Mouse (Mus musculus) layer of hippocampus, postnatal 14 days (tissue): ENCODE measurements around the gene Gpkow. TPM values are rescaled to one million over a fixed set of nuclear protein-coding genes. Genes with fewer than 3 reads are reported as not detected.
A peak's percentile ranks its signal among the peaks of the same experiment; 100 is the strongest.

Experiments used
- DNase-seq, 2 experiments: peaks; one replicate each; pipeline ENCODE4 v3.0.0; 2021 to 2022; ENCODE audit warnings: low spot score in 2 of 2, mixed read lengths in 1 of 2
- long read RNA-seq, 2 experiments: library from polyadenylated mRNA; stranded (forward); transcript quantifications; one replicate each; pipeline ENCODE4 v2.0.0; 2021
- total RNA-seq, 2 experiments: library from RNA; stranded (reverse); gene quantifications; 2 replicates each; pipeline ENCODE4 v1.2.3; 2021

Gpkow gene
- 10 to 100 TPM; 33.2 to 36.3 TPM for total RNA-seq
- long read RNA-seq, experiment 1, transcript Gpkow-201 (11 exons, 3,579 nt), result major isoform, 22 of 32 reads
- long read RNA-seq, experiment 1, partial matches to known transcripts, result 2 of 32 reads
- long read RNA-seq, experiment 1, other reads (novel, unspliced or antisense), result 8 of 32 reads
- long read RNA-seq, experiment 2, transcript Gpkow-201 (11 exons, 3,579 nt), result major isoform, 32 of 52 reads
- long read RNA-seq, experiment 2, partial matches to known transcripts, result 2 of 52 reads
- long read RNA-seq, experiment 2, other reads (novel, unspliced or antisense), result 17 of 52 reads

DNA sequence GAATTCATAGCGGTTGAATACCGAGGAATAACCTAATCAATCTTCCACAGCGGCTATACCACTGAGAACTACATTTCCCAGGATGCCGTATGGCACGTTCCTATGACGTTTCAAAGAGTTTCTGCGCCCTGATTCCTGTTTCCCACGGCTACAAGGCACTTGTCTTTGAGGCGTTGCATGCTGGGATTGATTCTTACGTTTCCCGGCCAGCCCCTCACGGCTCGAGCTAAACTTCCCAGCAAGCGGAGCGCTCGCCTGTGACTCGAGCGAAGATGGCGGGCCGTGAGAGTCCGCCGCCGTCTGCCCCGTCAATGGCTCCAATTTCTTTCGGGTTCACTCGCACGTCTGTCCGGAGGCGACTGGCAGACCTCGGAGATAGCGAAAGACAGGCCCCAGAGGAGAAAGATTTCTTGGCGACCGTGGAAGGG lies at the start of gene Gpkow:
TSS of gene Gpkow (plus strand) at position 178 of the 428 bp plus-strand sequence.
- DNase-seq, result peak; percentile 64 to 90

DNA sequence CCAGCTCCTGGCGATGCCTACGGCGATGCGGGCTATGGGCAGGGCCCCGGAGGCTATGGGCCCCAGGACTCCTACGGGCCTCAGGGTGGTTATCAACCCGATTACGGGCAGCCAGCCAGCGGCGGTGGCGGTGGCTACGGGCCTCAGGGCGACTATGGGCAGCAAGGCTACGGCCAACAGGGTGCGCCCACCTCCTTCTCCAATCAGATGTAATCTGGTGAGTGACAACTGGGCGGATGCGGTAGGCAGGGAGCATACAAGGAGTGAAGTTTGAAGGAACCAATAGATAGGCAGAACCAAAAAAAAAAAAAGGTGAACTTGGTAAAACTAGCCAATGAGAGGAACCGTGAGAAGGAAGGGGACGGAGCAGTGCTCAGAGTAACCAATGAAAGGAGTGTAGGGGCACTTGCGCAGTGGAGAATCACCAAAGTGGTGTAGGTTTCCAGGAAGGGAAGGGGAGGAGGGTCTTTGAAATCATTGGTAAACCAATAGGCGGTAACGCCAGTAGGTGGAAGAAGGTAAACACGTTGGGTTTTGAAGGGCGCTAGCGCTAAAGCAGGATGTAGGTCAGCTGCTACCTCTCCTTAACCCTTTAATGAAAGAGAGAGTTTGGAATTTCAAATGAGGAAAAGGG lies 48.1 kb upstream of the Gpkow start:
- DNase-seq, result peak; percentile 66 to 78

DNA sequence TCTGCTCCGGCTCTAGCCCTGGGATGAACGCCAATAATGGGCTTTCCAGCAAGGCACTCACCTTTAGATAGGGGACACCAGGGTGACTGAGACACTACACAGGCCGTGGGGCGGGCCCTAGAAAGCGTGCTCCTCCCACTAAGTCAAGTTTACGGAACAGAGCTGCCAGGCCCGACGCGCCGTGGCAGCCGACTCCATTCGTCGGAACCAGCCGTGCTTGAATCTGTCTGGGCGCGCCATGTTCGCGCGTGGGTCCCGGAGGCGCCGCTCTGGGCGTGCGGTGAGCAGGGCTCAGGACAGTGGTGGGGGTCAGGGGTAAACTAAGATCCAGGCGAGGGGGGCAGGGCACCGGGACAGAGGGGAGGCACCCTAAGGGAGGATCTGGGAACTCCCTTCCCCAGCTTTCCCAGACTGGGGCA lies 39.7 kb upstream of the Gpkow start, which contains the start of gene Prickle3:
TSS of gene Prickle3 (plus strand) at position 40 of the 419 bp plus-strand sequence.
- no peak for DNase-seq

DNA sequence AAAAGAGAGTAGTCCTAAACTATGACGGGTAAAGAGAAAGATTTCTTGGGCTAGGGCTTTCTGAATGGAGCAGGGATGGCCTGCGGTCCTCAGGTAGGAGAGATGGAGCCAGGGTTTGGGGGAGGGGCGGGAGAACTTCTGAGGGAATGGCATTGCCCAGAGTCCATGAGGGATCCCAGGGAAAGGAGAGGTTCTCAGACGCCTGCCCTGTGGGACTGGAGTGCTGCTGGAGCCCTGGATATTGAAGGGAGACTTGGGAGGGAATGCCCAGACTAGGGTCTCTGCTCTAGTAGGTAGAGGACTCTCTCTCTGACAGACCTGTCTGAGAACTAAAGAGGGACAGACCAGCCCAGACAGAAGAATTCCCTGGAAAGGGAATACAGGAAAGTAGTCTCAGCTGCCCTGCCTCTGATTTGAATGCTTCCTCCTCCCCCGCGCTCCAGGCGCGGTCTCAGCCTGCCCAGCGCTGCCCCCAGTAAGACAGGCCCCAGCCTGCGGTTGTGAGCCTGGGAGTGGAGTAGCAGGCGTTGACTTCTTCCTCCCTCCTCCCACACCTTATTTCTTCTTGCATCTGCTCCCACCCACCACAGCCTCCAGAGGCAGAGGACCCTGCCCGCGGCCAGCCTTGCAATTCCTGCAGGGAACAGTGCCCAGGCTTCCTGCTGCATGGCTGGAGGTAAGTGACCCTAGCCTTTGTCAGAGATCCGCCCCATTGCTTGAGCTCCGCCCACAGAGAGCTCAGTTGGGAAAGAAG lies 38.7 kb upstream of the Gpkow start:
- no peak for DNase-seq

DNA sequence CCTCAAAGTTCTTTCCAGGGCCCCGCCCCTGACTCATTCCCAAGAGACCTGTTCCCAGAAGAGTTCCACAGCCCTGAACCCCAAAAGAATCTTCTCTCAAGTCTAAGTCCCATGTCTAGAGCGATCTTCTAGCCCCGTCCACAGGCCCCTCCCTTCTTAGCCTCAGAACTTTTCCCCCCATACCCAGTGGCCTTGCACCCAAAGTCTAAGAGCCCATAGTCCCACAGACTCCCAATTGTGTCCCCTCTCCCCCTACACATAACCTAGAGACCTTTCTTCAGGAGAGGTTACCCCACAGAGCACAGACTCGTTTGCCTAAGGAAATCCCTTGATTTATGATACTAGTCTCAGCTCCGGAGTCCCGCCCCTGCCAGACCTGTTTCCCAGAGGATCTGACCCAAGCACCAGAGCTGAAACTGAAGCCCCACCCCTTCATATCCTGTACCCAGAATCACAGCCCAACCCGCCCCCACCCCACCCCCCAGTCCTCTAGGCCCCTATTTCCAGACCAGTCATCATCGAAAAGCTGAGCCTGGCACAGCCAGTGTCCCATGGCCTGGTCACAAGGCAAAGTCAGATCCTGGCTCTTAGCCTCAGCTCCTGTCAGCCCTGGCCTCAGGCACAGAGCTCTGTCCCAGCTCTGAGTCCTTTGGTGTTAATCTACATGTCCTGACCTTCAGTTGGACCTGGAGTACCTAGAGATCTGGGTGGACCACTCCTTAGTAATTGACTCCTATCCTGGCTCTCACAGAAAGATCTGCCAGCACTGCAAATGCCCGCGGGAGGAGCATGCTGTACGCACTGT lies 37.9 kb upstream of the Gpkow start:
- no peak for DNase-seq

DNA sequence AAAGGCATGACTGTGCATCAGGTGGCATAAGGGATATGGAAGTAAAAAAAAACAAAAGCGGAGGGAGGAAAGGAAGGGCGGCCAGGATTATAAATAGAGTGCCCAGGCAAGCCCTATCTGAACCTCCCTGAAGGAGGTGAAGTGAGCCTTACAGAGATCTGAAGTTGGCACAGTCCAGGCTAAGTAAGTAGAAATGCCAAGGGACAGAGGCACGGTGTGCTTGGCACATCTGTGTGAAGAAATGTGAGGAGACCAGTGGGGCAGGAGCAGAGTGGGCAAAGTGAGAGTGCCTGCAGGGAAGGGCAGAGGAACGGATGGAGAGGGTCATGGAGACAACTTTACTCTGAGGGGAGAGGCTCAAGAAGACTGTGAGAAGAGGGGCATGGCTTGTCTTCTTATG lies 35.8 kb upstream of the Gpkow start:
- DNase-seq, result no peak

DNA sequence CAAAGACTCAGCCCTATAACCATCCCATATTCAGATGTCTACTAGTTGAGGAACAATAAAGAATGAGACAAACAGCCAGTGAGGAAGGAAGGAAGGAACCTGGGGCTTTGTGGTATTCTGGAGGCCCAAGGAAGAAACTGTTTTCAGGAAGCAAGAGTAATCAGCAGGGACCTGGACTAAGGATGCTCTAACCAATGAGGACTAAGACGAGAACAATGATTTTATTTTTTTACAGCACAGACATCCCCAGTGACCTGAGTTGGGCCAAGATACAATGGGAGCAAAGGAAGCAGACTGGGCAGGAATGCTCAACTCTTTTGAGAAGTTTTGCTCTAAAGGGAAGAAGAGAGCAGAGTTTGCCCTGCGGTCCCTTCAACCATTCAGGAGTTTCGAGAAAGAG lies 34.0 kb upstream of the Gpkow start:
- DNase-seq, result no peak

DNA sequence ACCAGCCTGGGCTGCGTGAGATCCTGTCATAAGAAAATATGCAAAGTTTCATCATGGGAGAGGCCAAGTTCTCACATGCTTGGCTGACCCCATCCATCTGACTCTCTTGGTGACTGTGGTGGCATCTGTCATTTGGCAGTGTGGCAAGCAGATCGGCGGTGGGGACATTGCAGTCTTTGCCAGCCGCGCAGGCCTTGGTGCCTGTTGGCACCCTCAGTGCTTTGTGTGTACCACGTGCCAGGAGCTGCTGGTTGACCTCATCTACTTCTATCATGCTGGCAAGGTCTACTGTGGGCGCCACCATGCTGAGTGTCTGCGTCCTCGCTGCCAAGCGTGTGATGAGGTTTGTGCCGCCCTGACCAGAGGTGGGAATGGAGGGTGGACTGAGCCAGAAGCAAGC lies 32.1 kb upstream of the Gpkow start:
- no peak for DNase-seq

DNA sequence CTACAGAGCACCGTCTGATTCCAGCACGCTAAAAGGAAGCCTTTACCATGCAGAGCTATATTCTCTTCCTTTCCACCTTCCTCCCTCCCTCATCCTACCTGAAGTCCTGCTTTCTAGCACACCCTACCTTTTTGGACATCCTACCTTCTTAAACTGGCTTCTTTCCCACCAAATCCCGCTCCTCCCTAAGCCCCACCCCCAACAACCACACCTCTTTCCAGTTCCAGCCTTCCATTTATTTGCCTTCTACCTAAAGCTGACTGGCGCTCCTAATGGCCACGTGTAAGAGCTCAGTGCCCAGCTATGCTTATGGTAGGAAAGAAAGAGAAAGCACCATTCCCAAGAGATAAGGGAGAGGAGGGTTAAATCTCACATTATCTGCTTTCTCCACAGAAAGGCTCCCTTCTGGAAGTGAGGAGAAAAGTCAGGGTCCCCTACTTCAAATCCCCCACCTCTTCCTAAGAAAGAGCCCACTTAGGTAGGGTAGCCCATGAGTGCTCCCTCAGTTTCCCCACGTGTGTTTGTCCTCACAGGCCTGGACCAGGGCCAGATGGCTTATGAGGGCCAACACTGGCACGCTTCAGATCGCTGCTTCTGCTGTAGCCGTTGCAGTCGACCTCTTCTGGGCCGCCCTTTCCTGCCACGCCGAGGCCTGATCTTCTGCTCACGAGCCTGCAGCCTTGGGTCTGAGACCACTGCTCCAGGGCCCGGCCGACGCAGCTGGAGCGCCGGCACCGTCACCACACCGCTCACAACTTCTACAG lies 31.0 kb upstream of the Gpkow start:
- DNase-seq, result no peak

DNA sequence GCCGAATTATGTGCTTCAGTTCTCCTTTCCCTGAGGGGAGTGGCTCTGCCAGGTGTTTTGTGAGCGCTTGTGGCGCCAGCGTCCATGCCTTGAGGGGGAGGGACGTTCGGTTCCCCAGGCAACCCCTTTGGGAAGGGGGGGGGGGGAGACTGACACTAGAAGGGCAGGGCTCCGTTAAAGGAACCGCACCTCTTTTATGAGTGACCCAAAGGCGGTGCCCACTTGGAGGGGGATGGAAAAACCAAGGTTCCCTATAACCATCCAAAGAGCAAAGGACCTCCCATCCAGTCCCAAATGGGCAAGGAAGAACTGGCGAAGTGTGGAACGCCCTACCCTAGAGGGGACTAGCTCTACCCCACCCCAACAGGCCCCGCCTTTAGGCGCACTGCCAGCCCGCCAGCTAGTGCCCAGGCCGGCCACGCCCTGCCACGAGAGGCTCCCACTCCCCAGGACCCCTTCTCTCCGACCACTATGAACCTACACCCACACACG lies 26.5 kb upstream of the Gpkow start:
- no peak for DNase-seq

DNA sequence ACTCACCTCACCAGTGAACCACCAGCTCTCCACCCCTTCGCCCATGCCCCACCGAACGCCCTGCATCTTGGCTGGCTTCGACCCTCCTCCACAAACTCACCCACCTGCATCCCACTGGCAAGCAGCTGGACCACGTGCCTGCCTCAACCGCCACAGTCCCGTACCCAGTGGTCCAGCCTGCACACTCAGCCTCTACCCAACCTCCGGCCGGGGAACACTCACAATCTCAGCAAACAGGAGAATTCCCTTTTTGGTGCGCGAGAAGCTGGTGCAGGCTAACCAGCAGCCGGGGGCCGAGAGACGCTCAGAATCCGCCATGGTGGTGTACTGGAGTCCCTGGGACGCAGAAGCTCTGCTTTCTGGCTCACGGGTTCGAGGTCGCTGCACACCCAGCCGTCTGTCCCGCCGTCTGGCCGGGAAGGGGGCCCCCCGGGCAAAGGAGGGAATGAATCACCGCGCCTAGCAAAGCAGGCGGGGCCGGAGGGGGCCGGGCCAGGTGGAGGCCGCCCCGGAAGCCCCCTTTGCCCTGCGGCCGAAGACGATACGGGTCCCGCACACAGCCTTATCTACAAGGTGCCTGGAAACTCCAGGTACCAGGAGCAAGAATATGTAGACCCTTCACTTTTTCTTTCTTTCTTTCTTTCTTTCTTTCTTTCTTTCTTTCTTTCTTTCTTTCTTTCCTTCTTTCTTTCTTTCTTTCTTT lies 25.9 kb upstream of the Gpkow start, which contains the start of gene Plp2:
TSS of gene Plp2 (minus strand) at position 470 of the 703 bp plus-strand sequence.
- no peak for DNase-seq

DNA sequence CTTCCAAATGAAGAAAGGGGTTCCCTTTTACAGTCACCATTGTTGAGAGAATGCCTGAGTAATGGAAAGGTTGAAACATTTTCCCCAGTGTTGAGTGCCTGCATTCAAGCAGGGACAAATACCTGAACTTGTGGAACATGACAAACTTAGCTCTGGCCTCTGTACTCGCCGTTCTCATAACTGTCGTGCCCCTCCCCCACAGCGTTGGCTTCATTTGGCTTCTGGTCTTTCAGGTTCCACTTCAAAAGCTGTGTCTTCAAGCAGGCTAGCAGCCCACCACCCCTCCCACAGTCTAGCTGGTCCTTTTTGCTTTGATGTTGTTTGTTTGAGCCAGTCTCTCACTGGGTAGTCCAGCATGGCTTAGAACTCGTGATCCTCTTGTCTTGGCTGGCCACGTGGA lies 24.2 kb upstream of the Gpkow start:
- no peak for DNase-seq

DNA sequence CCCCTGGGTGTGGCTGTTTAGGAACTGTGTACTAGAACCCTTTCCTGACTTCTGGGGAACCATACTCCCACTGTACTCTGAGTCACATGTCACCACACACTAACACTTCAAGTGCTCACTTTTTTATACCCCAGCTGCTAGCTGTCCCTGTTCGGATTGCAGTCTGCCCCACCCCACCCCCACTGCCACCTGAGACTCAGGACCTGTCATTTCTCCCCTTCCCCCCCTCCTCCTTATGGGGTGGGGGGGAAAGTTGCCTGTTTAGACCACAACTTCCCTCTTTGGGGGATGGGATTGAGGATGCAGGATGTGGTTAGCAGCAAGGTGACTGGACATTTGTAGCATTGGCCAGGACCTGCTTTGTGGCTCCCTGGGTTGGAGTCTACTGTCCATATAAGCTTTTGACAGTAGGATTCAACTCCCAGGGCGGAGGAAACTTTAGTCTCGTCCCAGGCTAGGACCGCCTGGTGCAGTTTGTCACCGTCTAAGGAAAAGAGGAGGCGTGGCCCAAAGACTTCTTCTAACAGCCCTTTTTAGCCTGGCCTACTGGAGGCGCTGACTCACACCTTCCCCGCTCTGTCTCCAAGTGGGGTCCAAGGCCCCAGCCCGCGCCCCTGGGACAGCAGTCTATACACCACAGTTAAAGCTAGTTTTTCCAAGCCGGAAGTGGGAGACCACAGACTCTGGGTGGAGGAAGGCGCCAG lies 23.2 kb upstream of the Gpkow start:
- DNase-seq, result no peak

DNA sequence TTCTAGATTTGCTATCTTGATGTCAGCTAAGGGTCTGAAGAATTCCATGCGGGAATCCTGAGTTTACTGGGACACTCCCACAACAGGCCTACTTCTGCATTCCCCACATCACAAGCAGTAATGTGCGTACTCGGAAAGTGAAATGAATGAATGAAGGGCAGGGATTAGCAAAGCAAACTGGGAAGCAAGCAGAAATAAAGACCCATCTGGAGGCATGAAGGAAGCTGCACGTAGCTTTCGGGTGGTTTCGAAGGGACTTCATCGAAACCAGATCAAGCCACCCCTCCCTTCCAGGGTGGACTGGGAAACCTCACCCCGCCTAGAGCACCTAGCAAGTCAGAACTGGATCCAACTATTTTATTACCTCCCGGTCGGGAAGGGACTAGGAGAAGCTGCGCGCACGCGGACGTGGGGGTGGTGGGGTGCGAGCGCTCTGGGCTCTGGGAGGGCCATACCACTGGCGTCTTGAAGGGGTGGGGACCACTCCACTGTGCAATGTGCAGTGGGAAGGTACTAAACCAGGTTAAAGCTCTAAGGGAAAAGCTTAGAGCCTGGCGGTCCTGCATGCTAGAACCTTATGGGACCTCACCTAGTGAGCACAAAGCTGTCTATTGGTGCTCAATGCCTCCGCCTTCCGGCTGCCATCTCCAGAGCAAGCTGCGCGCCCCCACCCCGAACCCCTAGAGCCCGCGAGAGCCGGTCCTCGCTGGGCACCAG lies 22.5 kb upstream of the Gpkow start:
- DNase-seq, result no peak

DNA sequence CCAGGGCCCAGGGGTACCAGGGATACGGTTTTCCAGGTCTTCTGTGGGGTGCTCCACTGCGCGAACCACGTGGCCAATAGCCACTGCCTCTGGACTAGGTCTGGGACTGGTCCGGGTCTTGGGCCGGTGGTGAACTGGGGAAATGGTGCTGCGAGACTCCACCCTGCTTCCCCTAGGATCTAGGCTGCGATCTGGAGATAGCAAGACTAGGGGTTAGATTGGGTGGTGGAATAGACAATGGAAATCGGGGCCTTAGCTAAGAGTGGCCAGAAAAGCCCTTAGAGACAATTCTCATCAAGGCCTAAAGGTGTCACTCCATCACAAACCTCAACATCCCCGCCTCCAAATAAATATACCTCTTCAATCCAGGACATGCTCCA lies 21.9 kb upstream of the Gpkow start:
- DNase-seq, result no peak

DNA sequence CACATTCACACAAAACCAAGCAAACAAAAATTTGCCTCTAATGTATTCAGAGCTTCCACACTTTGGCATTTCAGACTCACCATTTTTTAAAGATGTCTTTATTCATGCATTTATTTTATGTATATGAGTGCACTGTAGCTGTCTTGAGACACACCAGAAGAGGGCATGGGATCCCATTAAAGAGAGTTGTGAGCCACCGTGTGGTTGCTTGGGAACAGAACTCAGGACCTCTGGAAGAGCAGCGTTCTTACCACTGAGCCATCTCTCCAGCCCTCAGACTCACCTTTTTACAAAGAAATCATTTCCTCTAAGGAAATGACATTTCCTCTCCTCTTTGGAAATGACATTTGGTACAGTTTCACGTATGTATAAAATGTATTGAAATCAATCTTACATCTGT lies 17.9 kb upstream of the Gpkow start:
- no peak for DNase-seq

DNA sequence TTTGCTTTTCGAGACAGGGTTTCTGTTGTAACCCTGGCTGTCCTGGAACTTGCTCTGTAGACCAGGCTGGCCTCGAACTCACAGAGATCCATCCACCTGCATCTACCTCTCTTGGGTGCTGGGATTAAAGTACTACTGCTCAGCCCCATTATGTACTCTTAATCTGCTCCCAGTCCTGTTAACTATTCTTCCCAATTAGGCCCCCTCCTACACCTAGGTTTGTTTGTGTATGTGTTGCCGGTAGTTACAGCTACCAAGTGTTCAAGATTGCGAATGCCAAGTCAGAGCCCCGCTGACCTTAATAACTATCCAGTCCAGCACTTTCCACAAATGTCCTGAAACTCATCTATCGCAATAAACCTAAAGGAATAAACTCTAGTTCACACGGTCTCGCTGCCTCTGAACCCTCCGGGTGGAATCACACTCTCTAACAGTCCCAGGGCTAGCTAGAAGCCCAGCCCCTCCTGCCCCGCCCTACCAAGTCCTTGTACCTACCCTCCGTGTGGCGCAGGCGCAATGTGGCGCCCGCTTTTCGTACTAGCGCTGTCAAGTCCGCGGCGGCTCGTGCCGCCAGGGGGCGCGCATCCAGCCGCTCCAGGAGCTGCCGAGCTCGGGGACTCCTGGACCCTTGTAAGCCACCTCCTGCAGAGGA lies 17.4 kb upstream of the Gpkow start:
- DNase-seq, result peak; percentile 80 to 83

DNA sequence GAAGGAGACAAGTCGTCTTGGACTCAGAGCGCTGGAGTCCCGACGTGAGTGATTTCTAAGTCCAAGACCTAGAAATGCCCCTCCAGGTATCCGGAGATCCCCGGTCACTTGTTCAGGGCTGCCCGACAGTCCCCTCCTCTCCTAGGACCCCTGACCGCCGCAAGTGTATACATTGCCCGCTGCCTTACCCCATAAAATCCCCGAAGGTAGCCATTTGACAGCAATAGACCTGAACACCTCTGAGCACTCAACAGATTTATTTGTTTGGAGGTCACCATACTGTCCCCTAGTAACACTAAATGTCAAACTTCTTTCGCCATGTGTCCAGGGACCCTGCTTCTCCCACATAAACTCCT lies 16.9 kb upstream of the Gpkow start:
- no peak for DNase-seq
